Mouse (Mus musculus): ENCODE results near the gene 4930432M17Rik.

DNA sequence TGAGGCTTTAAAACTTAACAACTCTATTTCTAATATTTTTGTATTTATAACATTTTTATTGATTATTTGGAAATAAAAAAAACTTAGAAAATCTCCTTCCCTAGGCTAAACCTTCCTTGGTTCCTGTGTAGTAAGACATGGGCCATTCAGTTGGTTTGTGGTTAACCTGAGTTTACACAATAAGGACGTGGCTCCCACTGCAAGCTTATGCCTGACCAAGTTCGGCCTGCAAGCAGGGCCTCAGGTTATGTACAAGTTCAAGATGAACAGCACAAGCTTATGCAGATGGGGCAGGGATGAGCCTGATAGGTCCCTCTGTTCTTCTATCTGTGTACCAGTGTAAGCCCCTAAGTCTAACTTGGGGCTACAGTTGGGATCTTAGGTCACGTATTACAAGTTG, 19.1 kb downstream of the 4930432M17Rik start:
- TF ChIP-seq CTCF (IDR thresholded peaks at IDR 0.05; ENCODE audit: low read depth, low read length) (no peak), GATA1 (IDR thresholded peaks at IDR 0.05; ENCODE audit: borderline replicate concordance, low read length) (no peak), TAL1 (conservative IDR thresholded peaks at IDR 0.05; ENCODE audit: low read depth, low read length) (no peak)

Data from G1E (cell line).